Mouse (Mus musculus): ENCODE data around the gene Ehbp1.

- TF ChIP-seq CTCF (IDR thresholded peaks at IDR 0.05; ENCODE audit: insufficient read depth, low read depth, low read length) (no peak), POLR2A (IDR thresholded peaks at IDR 0.05; ENCODE audit: insufficient read depth, low read depth, low read length) (no peak)
Observed at GRCm38 (mm10) chr11:22197935-22198334, 144.2 kb downstream of the Ehbp1 start.

All from olfactory bulb, adult 2 months (tissue).